Mouse (Mus musculus): ENCODE data around the gene Kirrel3.

The Kirrel3 gene

DNA sequence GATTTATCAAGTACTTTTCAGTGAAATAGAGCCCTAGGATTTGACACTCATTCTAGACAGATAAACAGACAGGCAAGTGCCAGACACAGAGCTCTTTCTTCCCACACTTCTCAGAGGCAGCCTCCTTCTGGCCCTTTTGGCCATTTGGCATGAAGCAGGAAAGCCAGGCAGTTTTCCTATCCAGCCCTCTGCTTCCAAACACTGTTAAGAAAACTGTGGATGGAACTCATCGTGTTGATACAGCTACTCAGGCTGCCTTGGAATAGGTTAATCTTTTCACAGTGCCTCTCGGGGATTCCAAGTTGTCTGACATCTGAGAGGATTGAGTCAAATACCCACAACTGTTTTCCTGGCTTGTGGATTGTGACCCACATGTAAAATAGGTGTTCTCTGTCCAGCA, 401.5 kb downstream of the Kirrel3 start:
- no peak for DNase-seq (ENCODE audit: low spot score)

DNA sequence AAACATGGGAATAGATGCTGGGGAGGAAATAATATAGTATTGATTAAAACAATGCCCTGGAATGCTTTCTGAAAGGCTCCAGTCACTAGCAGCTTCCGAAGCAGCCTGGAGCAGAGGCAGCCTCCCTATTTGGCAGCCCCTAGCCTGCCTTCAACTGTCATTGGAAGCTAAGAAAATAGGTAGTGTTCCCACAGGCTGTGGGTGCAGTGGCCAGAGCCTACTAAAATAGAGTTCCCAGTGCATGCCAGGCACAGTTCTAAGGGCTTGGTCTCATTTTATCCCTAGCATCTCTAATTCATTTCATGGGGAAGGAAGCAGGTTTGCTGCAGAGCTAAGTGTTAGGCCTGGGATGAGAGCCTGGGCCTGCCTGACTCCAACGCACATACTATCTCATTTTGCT, 402.6 kb downstream of the Kirrel3 start:
- no peak for DNase-seq (ENCODE audit: low spot score)

DNA sequence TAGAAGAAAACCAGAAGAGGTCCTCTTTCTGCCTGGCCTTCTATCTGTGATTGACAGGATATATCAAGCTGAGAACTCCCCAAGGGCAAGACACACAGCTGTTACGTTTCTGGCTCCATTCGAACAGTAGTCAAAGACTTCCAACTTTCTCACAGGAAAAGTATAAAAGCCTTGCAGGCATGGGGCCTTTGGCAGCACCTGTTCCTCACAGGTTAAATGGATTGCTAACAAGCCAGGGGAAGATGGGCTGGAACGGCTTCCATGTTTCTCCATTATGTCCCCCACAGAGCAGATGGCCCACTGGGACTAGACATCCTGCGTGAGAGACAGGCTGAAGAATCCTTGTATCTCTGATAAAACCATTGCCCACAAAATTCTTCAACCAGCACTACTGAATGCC, 415.5 kb downstream of the Kirrel3 start:
- no peak for DNase-seq (ENCODE audit: low spot score)

DNA sequence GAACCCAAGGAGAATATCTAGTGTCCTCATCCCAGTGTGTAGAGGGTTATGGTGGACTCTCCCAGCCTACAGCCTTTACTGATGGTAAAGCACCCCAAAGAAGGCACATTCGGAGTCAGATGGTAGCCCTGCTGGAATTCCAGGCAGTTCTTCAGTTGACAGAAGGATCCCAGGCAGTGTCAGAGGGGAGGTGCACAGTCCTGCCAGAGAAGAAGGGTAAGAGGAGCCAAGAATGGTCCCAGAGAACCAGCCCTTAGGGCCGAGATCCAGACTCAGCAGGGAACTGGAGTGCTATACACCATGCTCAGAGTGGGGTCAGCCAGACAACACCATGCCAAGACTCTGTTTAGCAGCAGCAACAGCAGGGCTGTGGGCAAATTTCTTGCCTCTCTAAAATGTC, 416.2 kb downstream of the Kirrel3 start:
- no peak for DNase-seq (ENCODE audit: low spot score)

DNA sequence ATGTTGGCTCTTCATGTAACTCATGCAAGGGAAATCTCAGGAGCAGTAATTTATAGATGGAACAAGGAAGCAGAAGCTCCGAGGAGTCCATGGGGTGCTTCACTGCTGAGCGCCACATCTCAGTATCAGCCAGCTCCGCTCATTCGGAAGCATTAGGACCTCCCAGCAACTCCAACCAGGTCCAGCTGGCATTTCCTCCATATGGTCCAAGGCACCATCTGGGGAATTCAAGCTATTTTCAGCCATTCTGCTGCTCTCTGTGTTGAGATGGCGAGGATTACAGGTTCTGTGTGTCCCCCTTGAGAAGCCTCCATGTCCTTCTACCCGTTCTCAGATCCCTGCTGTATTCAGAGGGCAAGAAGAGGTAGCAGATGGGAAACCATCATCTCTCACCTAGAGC, 419.5 kb downstream of the Kirrel3 start:
- DNase-seq (ENCODE audit: low spot score) = no peak

DNA sequence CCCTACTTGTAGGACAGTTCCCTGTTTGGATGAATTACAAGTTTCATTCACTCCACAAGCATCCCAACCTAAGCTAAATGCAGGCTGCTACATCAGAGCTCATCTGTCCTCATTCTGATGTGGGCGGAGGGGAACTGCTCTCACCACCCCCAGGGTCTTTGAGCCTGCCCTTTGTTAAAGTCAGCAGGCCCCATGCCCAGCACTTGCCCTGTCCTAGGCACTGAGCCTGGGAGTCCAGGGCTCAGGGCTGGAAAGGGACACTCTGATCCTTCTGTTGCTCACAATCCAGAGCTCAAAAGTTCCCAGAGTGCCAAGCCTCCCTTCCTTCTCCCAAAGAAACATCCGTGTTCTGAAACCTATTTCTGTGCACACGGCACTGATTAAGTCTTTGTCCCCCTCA, 422.3 kb downstream of the Kirrel3 start:
- DNase-seq (ENCODE audit: low spot score) = no peak

DNA sequence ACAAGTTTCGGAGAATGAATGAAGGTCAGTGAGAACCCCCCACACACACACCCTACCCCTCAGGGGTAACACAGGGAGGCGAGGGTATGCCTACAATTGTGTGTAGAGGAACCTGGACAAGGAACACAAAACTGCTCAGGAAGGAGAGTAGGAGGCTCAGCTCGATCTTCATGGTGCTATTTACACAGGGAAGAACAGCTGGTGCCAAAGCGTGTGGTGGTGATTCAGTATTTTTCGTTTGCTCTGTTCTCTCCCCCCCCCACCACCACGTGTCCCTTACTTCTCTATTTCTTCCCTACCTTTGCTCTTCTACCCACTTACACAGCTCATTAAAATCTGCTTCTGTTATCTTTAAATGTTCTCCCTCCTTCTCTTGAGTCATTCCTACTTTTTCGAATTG, 426.1 kb downstream of the Kirrel3 start:
- no peak for DNase-seq (ENCODE audit: low spot score)

DNA sequence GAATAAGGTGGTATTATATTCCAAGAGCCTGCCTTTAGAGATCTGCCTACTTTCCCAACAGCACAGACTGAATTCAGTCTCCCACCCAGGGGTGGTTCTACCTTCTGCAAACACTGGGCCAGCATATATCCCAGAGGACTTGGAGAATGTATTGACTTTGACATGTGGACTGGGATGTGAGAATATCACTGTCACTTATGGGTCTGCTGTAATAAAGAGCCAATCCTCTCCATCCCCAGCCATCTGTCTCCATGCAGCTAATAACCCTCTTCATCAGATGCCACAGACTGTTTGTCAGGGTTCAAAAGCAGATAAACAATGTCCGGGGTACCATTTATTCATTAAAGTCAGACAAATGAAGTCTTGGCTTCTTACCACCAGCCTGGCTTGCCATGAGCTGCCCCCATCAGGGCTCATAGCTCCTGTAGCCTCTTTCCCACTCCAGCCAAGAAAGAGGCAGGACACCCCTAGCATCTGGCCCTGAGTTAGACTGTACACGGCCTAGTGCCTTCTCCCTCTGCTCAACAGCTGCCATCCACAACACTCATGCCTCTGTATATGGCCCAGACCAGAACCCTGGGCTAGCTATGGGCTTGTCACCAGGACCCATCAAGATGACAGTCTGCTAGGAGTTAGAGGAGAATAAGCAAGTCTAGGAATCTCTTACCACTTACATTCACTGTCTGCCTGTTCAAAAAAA, 426.7 kb downstream of the Kirrel3 start:
- no peak for DNase-seq (ENCODE audit: low spot score)

DNA sequence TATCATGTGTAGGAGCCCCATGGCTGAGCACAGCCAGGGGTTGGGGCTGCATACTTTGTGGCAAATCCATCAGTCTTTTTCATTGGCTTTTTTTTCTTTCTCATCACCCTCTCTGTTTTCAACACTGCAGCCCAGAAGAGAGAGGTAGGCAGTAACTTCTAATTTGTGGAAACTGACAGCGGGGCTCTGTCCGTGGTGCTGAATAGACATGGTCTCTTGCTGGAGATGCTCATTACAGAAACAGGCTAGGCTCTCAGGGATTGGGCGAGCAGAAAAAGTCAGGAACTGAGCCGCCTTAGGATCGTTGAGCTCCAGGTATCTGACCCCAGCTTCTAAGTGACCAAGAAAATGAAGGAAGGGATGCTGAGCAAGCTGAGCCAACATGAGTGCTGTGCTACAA, 427.3 kb downstream of the Kirrel3 start:
- DNase-seq (ENCODE audit: low spot score) = no peak

DNA sequence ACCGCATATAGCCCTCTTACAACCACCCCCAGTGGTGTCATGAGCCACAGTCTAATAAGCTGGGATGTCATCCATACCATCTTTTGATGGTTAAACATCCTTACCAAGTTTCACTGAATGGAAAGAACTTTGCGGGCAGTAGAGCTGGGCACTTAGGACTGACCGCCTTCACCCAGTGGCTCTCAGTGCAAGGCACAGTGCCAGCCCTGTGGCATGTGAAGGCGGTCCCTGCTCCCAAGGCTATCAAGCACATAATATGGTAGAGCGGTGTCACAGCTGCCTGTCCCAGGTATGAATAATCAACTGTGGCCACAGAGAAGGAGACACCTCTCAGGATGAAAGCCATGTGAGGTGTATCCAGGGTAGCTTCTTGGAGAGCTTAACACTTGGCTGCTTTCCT, 433.3 kb downstream of the Kirrel3 start:
- no peak for DNase-seq (ENCODE audit: low spot score)

DNA sequence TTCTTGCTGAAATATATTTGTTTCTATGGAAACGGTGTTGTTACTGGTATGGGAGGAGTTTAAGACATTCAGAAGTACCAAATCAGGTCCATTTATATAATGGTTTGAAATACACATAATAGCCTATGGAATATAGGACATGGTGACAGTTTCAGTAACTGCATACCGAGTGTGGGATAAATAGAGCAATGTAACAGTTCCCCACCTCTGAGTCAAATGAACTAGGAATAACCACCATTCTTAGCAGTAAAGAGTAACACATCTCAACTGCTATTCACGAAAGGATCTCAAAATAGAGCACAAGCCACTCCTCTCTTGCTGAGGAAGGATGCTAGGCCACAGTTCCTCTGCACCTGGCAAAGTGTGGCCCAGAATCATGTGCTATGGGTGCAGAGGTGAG, 434.4 kb downstream of the Kirrel3 start:
- no peak for DNase-seq (ENCODE audit: low spot score)

DNA sequence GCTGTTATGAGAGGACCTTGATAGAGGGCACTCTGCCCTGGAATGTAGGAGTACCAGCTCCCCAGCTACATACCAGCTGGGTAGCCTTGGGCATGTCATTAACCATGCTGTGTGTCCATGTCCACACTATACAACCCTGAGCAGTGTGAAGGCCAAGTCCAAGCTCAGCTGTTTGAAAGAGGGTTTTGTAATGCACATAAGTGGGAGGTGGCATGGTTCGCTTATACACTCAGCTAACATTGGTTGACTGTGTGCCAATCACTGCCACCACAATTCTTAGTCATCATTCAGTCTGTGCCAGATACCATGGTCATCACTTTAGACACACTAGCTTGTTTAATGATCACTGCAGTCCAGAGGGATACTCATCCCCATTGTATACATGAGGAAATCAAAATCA, 436.2 kb downstream of the Kirrel3 start:
- no peak for DNase-seq (ENCODE audit: low spot score)

DNA sequence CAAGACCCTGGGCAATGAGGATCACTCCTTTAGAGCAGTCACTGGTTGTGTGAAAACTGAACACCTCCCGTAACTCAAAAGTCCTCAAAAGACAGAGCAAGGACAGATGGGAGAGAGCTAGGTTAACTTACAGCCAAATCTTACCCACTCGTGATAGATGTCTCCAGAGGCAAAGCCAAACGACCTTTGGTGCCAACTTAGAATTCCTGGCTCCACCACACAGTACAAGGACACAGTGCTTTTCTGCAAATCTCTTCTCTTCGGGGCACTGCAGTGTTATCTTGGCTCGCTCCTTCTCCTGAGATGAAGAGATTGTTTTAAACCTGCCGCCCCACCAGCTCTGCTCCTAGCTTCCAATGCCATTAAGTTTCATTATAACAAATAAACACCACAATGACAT, 437.0 kb downstream of the Kirrel3 start:
- no peak for DNase-seq (ENCODE audit: low spot score)

DNA sequence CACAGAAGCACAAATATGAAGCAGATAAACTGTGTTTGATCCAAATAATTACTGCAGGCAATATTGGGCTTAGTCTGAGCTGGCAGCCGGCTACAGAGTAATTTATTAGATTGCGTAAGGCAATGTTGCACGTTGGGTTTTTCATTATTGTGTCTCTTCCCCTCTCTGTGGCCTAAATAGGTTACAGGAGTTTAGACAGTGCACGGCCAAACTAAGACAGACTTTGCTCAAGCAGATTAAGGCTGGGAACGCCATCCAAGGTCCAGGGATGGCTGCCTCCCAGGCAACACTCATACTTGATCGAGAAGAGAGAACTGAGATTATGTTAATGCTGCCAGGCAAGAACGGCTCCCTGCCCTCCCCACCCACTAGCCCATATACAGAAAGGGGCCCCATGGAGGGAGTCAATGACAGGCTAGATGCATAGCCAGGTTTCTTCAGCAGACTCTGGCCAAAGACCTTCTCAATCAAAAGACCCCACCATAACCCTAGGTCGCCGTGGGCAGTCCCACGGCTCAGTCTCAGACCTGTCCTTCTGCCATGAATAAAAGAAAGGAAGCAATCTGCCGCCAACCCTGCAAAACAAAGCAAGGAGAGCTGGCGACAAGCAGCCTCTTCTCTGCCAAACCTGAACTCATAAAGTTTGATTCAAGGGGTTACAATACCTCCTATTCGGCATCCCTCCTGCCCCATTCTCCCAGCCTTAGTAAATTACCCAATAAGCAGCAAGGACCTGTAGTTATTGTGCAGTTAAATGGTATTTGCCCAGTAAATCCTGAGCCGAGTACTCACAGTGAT, 437.6 kb downstream of the Kirrel3 start:
- no peak for DNase-seq (ENCODE audit: low spot score)

DNA sequence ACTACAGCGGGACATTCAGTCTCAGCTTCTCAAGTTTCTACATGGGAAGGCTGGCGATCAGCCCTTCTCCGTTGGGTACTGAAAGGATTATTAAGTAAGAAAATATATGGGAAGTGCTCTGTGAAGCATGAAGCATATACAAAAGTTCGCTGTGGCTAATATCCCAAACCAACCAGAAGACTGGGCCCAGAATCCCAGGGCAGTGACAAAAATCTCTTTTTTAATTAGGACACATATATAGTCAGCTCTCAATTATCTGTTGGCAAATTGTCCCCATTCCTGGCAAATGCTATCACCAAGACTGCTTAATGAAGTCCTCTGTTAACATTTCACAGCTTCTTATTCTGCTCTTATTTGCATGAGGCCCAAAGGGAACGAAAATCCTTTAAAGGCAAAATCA, 439.9 kb downstream of the Kirrel3 start:
- DNase-seq (ENCODE audit: low spot score) = no peak

DNA sequence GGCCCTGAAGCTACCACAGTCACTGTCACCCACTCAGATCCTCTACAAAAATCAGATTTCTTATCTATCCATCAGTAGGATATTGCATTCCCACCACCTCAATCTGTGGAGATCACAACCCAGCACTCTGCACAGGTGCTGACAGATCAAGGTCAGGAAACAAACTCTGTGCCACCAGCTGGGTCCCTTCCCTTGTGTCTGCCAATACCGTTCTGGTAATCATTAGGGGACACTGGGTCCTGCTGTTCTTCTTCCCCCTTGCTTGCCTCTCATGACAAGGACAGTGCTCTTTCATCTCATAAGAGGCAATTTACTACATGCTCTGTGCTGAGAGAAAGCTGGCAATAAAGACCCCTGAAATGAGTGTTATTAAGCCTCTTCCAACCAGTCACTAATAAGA, 444.7 kb downstream of the Kirrel3 start:
- no peak for DNase-seq (ENCODE audit: low spot score)

DNA sequence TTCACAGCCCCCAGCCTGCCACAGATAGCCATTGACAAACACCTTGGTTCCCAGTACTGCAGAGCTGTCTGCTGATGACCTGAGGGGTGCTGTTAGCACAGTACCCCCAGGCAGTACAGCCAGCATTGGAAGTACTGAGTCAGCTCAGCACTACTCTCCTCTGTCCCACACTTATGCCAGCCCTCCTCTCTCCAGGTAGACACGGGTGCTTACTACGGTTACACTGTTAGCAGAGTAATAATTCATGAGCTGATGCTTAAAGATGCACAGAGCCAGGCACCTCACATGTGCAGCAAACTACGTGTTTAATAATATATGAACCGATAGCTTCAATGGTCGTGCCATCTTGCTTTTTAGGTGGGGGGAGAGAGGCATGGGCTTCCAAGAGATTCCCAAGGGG, 452.4 kb downstream of the Kirrel3 start:
- DNase-seq (ENCODE audit: low spot score) = no peak

DNA sequence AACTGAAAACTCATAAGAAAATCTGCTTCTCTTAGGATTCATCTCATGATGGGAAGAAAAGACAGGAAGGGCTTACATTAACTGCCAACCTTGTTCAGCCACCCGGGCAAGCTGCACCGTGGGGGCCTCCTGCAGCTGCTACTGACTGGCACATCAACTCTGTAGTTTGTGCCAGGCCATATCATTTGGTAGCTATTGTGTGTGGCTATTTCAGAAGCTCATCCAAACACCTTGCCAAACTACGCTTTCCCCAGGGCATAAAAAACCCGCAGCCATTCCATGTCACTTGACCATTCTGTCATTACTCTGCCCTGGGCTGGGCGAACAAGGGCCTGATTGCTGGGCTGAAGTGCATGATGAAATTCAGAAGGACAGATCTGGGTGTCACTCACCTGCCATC, 453.9 kb downstream of the Kirrel3 start:
- DNase-seq (ENCODE audit: low spot score) = no peak

DNA sequence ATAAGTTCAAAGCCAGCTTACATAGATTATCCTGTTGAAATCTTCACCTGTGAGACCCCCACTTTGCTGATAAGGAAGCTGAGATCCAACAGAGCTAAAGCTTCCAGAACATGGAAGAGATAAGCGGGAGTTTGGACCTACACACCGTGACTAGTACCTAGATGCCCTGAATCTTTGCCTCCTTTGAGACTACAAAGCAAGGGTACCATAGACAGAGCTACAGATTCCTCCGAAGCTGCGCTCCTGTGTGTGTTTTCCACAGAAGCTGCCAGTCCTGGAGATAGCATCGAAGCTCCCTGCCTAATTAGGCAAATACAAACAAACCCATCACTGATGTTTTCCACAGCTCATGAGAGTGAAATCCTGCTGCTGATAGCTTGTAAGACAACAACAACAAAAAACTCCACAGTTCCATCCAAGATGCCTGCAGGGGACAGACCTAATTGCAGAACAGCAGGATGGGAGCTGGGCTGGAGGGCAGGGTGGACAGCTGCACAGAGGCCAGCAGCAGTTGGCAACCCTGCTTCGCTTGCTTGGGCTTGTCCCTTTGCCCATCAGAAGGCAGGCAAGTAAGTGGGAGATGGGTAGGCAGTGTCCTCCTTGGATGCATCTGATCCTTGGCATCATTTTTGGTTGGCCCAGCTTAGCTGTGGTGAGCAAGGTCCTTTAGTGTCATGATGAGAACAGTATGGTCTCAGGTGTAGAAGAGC, 456.6 kb downstream of the Kirrel3 start:
- no peak for DNase-seq (ENCODE audit: low spot score)

DNA sequence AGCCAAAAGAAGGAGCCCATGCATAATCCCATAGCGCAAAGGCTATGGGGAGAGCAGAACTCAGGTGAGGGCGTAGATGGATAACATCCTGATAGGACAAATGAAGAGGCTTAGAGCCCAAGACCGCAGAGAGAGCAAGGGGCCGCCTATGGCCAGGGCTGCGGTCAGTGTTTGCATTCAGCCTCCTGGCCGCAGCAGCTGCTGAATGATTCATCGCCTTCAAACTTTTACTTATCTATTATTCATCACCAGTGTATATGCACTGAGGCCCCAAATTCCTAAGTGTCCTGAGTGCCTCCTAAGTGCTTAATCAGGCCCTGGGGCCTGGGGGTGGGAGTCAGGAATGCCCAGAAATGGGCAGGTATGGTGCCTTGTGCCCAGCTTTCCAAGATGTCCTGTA, 457.3 kb downstream of the Kirrel3 start:
- DNase-seq (ENCODE audit: low spot score) = no peak

DNA sequence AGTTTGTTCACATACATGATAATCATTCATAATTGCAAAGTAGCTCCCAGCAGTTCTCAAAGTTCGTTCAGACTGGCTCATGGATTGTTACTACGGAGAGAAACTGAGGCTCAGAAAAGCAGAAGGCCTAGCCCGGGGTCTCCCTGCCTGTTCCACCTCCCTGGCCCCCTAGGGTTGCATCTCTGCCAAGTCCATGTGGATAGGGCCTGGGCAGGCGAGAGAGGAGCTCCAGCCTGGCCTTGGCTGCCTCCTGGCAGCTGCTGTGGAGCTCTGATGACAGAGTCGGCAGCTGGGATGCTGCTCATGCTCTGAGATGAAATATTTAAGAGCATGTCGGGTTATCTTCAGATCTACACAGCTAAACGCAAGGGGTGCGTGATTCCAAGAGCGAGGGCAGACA, 459.6 kb downstream of the Kirrel3 start:
- DNase-seq (ENCODE audit: low spot score) = no peak

DNA sequence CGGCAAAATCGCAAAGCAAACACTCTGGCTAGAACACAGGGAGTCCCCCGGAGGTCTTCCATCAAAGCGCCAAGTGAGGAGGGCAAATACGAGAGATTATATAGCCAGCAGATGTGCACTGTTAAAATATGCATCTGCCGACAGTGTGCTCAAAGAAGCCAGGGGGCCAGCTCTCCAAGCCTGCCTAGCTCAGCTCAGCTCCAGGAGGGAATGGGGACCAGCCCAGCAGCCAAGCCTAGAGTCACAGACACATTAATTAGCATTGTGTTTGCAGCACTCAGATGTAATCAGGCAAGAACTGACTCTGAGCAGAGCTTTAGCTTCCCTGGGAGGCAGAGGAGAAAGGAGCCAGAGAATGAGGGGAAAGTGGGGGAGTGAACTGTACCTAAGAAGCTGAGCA, 461.6 kb downstream of the Kirrel3 start:
- no peak for DNase-seq (ENCODE audit: low spot score)

DNA sequence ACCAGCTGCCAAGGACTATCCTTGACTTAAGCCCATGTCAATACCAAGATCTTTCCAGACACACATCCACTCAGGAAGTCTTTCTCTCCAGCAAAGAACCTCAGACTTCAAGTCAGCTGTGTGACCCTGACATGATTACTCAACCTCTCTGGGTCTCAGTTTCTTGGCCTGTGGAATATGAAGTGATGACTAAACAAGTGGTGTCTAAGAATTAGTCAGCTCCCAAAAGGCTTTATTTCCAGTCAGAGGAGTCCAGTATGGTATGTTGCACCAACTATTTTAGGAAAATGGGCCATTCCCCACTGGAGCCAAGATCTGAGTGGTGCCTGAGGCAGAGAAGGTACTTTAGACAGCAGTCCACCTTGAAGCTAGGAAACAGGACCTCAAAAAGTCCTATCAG, 462.0 kb downstream of the Kirrel3 start:
- no peak for DNase-seq (ENCODE audit: low spot score)
